Mouse (Mus musculus): ENCODE data around the gene Serpina3k. TPM values are rescaled to one million over a fixed set of nuclear protein-coding genes. Genes with fewer than 3 reads are reported as not detected.

The Serpina3k gene
- polyA plus RNA-seq, 1 experiment from 2014 or later, result not detected

Other genes with a start within 250 kb of the Serpina3k start
- gene Serpina5, start 237.4 kb upstream of the Serpina3k start, polyA plus RNA-seq (2016; fragmentation: Nextera tagmentation; extraction: Ambion mirVana), result not detected in 2 replicates
- not detected in 2 replicates for gene Serpina3a, start 225.8 kb upstream of the Serpina3k start, polyA plus RNA-seq (2016; fragmentation: Nextera tagmentation; extraction: Ambion mirVana)
- gene Serpina3b, start 210.5 kb upstream of the Serpina3k start, polyA plus RNA-seq (2016; fragmentation: Nextera tagmentation; extraction: Ambion mirVana), result not detected in 2 replicates
- not detected in 2 replicates for gene Serpina3c, start 184.6 kb upstream of the Serpina3k start, polyA plus RNA-seq (2016; fragmentation: Nextera tagmentation; extraction: Ambion mirVana)
- 0.47 TPM in 1 of 2 replicates, not detected in the other for gene Serpina3f, start 123.9 kb upstream of the Serpina3k start, polyA plus RNA-seq (2016; fragmentation: Nextera tagmentation; extraction: Ambion mirVana)
- not detected in 2 replicates for gene Serpina3g, start 102.2 kb upstream of the Serpina3k start, polyA plus RNA-seq (2016; fragmentation: Nextera tagmentation; extraction: Ambion mirVana)
- 0.34 TPM in 1 of 2 replicates, not detected in the other for gene Serpina3i, start 75.4 kb upstream of the Serpina3k start, polyA plus RNA-seq (2016; fragmentation: Nextera tagmentation; extraction: Ambion mirVana)
- not detected in 2 replicates for gene Serpina3j, start 23.9 kb upstream of the Serpina3k start, polyA plus RNA-seq (2016; fragmentation: Nextera tagmentation; extraction: Ambion mirVana)
- gene Serpina3m, start within 50 bp of the Serpina3k start, polyA plus RNA-seq (2016; fragmentation: Nextera tagmentation; extraction: Ambion mirVana), result not detected in 2 replicates
- gene Serpina3n, start 68.2 kb downstream of the Serpina3k start, polyA plus RNA-seq (2016; fragmentation: Nextera tagmentation; extraction: Ambion mirVana), result not detected in 2 replicates
- 0.55 and 0.76 TPM in 2 replicates for gene Gsc, start 134.8 kb downstream of the Serpina3k start, polyA plus RNA-seq (2016; fragmentation: Nextera tagmentation; extraction: Ambion mirVana)